Mouse (Mus musculus): Measurements from ENCODE around the gene Fdx1. TPM values are rescaled to one million over a fixed set of nuclear protein-coding genes. Genes with fewer than 3 reads are reported as not detected.

The Fdx1 gene
- total RNA-seq, 1 experiment, result 21.3 TPM

DNA sequence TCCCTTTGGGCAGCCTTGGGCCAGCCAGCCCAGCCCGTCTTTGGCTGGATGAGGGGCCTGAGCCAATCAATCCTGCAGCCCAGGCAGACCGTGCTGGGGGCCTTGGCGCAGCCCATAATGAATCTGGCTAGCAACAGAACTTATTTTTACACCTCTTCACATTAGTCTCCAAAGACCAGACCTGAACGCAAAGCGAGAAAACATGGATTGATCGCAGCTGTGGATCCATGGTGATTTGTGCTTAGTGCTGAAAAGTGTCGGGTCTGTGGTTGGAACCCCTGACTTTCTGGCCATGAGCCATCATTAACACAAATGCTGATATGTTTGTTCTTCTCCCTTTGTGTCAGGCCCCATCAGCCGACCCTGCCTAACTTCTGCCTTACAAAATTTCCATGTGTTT is 56.4 kb downstream of the Fdx1 start:
- Histone ChIP-seq H3K9ac (ENCODE audit: insufficient read depth, low read depth, low read length, poor library complexity, severe bottlenecking) (no peak overlapping the region), H3K36me3 (ENCODE audit: control insufficient read depth, insufficient read depth, low read length, poor library complexity, severe bottlenecking) (no peaks in the 10 kb centered on the region), H3K27ac (ENCODE audit: insufficient read depth, low read depth, low read length, poor library complexity, severe bottlenecking) (no peak overlapping the region), H3K4me1 (ENCODE audit: control insufficient read depth in 2 of 2, insufficient read depth in 2 of 2, low read length in 2 of 2, poor library complexity in 1 of 2) (no peaks in the 10 kb centered on the region), H3K9me3 (ENCODE audit: control insufficient read depth, insufficient read depth, low read depth, low read length) (no peaks in the 10 kb centered on the region), H3K4me3 (ENCODE audit: insufficient read depth in 1 of 2, low read depth in 1 of 2, low read length in 2 of 2, poor library complexity in 1 of 2, severe bottlenecking in 1 of 2) (no peak overlapping the region)
- TF ChIP-seq ZC3H11A (IDR thresholded peaks at IDR 0.05; ENCODE audit: borderline replicate concordance, low read depth, low read length) (no peak), CHD2 (IDR thresholded peaks at IDR 0.05; ENCODE audit: low read depth, low read length) (no peak), HCFC1 (IDR thresholded peaks at IDR 0.05; ENCODE audit: borderline replicate concordance, insufficient read depth, low read length) (no peak), MAFK (IDR thresholded peaks at IDR 0.05; ENCODE audit: insufficient read depth, low read depth, low read length) (no peak), ZNF384 (IDR thresholded peaks at IDR 0.05; ENCODE audit: low read depth, low read length) (no peak)
- DNase-seq (ENCODE audit: low read depth, low spot score), result no peak
- in situ Hi-C loops (cut with MboI; ENCODE audit: low sequenced_read_pairs in 2 of 2, unreplicated experiment in 2 of 2), result loop anchor here in 1 of 2 experiments (25.0 kb wide), 1 partner anchor 570 kb away; the partner anchor contains the start of gene 1810046K07Rik

Other genes starting within 250 kb of the Fdx1 start
- 0.31 and 0.42 TPM in 2 replicates for gene Arhgap20, start 198.2 kb downstream of the Fdx1 start, total RNA-seq (2012; rRNA removed)
- 73.3 and 97.0 TPM in 2 replicates for gene Rdx, start 83.6 kb upstream of the Fdx1 start, total RNA-seq (2012; rRNA removed)
- gene Zc3h12c, start 205.0 kb upstream of the Fdx1 start, total RNA-seq (2012; rRNA removed), result 2.1 and 3.0 TPM in 2 replicates

Measured in ES-E14 (cell line).